Mouse (Mus musculus): ENCODE data around the gene Tmem259.

GRCm38 (mm10) chr10:79987771-79988505, 3.8 kb upstream of the Tmem259 start:
- TF ChIP-seq ETS1 (IDR thresholded peaks at IDR 0.05; ENCODE audit: low read depth, low read length) (no peak), HCFC1 (IDR thresholded peaks at IDR 0.05; ENCODE audit: low read depth, low read length) (no peak), ZMIZ1 (IDR thresholded peaks at IDR 0.05; ENCODE audit: low read depth, low read length) (no peak), CTCF (IDR thresholded peaks at IDR 0.05 in 2 of 3, conservative IDR thresholded peaks at IDR 0.05 in 1 of 3; ENCODE audit: control insufficient read depth in 1 of 3, insufficient read depth in 1 of 3, low read depth in 2 of 3, low read length in 3 of 3, poor library complexity in 1 of 3, severe bottlenecking in 1 of 3) (no peak), USF1 (IDR thresholded peaks at IDR 0.05; ENCODE audit: low read depth, low read length) (no peak), NELFE (IDR thresholded peaks at IDR 0.05; ENCODE audit: low read depth, low read length) (no peak), USF2 (IDR thresholded peaks at IDR 0.05; ENCODE audit: borderline replicate concordance in 1 of 2, insufficient read depth in 1 of 2, low read depth in 1 of 2, low read length in 2 of 2) (no peak), SMC3 (IDR thresholded peaks at IDR 0.05; ENCODE audit: low read depth, low read length) (no peak), EP300 (IDR thresholded peaks at IDR 0.05; ENCODE audit: low read depth in 1 of 2, low read length in 2 of 2) (no peak)
